Mouse (Mus musculus) R1 (cell line): ENCODE results near the gene Cxcl17.
"Not testable (repeated sequence)": the region's sequence is repeated elsewhere in the genome, so short reads cannot be mapped to it uniquely, and the experiment has no call there.

Experiments used
- DNase-seq: peaks from one replicate; pipeline ENCODE4 v3.0.0-alpha.2; 2018; ENCODE audit warnings: low read depth, low spot score

The Cxcl17 gene

DNA sequence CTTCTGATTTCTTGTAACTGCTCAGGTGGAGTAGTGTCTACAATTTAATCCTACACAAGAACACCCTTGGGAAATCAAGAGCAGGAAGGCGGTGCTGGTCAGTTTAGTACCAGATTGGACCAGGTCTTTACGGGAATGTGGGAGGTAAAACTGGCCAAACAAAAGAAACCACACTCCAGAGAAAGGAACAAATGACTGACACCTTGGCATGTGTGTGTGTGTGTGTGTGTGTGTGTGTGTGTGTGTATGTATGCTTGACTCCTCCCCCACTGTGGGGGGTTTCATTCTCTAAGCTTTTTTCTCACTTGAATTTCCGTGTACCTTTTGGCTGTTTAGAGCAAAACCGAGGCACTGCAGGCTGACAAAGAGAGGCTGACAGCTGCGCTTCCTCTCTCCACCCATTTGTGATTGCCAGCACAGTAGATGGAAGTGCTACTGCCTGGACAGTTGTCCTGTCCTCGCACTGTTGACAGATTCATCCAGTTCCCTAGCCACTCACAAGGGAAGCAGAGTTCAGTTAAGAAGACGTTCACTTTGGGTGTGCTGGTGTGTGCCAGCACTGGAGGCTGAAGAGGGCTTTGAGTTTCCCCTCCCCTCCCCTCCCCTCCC is at the start of gene Cxcl17:
TSS of gene Cxcl17 (minus strand) at position 54 of the 609 bp plus-strand sequence.
- no peak for DNase-seq

DNA sequence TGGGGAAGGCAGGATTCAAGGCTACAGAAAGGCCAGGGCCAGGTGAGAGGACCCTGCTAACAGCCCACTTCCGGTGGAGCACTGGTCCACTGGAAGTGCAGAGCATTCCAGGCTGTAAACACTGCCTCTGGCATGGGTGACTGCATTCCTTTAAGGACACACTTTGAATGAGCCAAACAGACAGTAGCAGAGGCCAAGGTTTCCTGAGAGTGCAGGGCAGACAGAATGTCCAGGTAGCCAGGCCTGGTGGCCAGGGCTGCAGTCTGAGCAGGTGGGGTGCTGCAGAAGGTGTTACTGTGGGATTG is 49.3 kb upstream of the Cxcl17 start:
- DNase-seq, result not testable (repeated sequence)

DNA sequence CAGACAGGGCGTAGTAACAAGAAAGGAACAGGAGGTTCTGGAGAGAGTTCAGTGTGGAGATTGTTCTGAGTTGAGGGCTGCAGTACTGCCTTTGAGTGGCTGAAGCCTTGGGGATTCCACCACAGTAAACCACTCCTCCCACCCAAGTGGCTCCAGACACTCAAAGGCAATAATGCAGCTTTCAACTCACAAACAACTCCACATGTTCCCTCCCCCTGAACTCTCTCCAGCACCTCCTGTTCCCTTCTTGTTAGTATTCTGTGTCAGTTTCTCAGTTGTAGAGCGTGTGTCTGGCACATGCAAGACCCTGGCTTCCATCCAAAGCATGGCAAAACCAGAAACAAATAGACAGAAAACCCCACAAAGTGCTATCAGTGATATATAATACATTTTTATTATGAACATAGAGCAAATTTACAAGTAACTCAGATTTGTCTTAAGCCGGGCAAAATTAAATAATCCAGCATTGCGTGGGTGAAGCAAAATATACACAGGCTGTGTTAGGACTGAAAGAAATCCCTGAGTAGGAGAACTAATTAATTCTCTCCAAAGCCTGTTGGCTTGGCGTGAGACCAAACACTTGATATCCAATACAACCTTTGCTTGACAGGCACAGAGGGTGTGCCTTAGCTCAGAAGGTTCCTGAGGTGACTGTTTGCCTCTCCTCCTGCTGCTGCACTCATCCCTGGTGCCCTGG is 48.8 kb upstream of the Cxcl17 start:
- DNase-seq, result not testable (repeated sequence)

- DNase-seq, result no peak
Observed at GRCm38 (mm10) chr7:25452103-25452502, 39.4 kb upstream of the Cxcl17 start.

- peak; percentile 21 for DNase-seq
Observed at GRCm38 (mm10) chr7:25449913-25450890, 37.5 kb upstream of the Cxcl17 start.

- DNase-seq, result no peak
Observed at GRCm38 (mm10) chr7:25440816-25441153, 28.1 kb upstream of the Cxcl17 start.

DNA sequence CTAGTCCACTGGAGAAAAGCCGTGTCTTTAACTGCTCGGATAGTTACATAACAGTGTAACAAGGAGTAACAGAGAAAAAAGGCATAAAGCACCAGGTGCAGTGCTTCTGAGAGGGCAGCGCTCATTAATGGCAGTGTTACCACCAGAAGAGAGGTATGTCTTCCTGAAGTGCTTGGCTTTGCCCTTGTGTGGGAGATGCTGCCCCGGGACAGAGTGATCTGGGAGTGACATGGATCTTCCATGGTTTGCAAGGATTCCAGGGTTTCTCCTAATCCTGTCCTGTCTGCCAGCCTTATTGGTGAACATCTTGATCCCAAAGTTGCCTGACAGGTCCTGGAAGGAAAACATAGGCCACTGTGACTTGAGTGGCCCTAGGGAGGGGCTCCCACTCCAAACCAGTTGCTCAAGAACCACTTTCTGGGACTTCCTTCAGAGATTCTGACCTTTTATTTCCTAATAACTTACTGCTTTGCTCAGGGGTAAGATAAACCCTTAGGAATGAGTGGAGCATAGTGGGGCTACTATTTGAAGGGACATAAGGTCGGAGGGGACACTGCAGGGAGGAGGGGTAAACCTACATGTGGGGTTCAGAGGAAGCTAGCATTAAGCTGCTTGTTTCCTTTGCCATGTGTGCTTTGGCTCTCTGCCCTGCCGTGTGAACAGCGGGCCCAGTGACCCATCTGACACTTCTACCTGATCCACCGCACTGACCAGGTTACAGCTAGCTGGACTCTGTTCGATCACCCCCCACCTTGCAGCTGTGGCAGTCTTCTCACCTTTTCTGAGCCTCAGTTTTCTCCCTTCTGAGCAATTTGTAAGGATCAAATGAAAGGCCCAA is 27.5 kb upstream of the Cxcl17 start:
- no peak for DNase-seq

GRCm38 (mm10) chr7:25439124-25439822 is 26.6 kb upstream of the Cxcl17 start:
- DNase-seq, result no peak

GRCm38 (mm10) chr7:25436704-25437103 is 24.0 kb upstream of the Cxcl17 start:
- peak; percentile 14 for DNase-seq

GRCm38 (mm10) chr7:25436226-25436625 is 23.5 kb upstream of the Cxcl17 start:
- DNase-seq, result peak; percentile 90

DNA sequence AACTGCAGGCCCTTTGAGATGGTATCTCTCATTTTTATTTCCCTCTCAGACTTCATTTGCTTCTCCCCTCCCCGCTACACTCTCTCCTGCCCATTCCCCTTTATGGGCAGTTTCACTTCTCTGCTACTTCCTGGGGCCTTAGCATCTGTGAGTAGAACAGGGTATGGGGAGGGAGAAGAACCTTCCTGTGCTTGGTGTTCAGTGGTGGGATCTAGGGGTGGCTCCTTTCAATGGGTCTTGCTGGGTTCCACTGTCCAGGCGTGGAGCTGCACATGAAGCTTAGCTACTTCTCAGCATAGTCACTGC is 22.8 kb upstream of the Cxcl17 start:
- DNase-seq, result no peak

GRCm38 (mm10) chr7:25434654-25435545 is 22.2 kb upstream of the Cxcl17 start:
- no peak for DNase-seq

GRCm38 (mm10) chr7:25433781-25434560 is 21.3 kb upstream of the Cxcl17 start:
- no peak for DNase-seq

DNA sequence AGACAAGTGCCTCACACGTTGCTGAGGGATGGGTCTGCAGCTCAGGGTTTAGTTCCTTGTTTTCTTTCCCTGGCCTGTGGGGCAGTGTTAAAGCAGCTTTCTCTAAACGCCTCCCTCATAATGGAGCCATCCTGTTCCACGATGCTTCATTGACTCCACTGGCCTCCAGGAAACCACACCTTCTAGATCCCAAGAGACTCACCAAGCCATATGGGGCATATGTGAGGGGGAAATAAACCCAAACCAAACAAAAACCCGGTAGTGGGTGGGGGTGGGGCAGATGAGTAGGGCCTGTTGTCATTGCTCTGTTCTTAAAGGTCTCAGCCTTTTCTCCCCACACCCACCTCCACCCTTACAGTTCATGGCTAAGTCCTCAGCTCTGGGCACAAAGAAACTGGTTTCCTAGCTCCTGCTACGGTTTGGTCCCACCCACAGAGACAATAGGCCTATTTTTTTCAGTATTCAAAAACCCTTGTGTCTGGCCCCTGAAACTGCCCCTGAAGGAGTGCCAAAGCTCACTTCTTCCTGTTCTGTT is 20.4 kb upstream of the Cxcl17 start:
- DNase-seq, result peak; percentile 100

DNA sequence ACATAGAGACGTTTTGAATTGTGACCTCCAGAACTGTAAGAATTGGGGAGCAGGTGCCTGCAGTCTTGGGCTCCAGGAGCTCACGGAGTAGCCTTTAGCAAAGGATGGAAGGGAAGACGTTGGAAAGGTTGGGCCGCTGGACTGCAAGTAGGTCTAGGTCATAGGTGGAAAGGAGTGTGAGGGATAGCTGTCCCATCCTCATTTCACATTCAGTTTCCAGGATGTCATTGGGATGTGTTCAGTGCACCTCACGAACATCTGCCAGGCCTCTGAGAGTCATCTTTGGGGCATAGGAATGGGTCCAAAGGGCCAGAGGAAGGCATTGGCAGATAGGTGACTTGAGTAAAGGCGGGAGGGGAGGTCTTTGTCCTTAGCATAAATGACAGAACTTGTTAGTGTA is 19.7 kb upstream of the Cxcl17 start:
- DNase-seq, result peak; percentile 24

- peak; percentile 22 for DNase-seq
Observed at GRCm38 (mm10) chr7:25429886-25430784, 17.4 kb upstream of the Cxcl17 start.

DNA sequence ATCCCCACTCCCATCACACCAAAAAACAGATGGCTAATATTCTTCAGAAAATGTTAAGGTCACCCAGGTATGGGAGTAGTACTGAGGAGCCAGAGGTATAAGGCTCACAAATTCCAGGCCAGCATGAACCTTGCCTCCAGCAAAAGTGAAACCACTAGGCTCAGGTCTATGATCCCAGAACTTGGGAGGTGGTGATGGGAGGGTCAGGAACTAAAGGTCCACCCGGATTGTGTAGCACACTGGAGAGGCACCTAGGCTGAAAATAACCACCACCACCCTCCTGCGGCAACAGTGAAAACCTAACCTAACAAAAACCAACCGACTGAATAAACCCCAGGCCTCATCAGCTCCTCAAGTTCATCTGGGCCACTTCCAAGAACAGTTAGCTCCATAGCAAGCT is 15.6 kb upstream of the Cxcl17 start:
- DNase-seq, result no peak

DNA sequence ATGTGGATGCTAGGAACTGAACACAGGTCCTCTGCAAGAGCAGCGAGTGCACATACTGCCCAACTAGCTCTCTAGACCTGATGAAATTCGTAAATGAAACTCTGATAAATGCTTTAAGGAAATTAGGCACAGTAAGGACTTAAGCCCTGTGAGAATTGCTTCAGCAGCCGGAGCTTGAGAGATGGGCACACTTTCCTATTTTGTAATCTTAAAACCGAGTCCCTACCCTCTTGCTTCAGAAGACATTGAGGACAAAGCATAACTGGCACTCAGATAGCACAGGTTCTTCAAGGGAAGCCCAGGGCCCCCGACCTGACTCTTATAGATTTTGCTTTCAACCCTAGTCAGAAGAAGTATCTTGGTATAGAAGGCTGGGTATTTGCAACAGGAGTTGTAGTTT is 14.5 kb upstream of the Cxcl17 start:
- no peak for DNase-seq
